Mouse (Mus musculus) erythroblast, embryonic 14.5 days (primary cell): ENCODE measurements around the gene Olfr1371.

ENCODE experiments used
- GATA1 ChIP-seq: IDR thresholded peaks from 2 replicates; pipeline ENCODE4 v1.6.1; 2012; ENCODE audit warnings: low read length, inconsistent platforms, mixed read lengths
- TAL1 ChIP-seq: IDR thresholded peaks from 3 replicates; pipeline ENCODE4 v1.6.1; 2012; ENCODE audit warnings: low read length, inconsistent platforms, mixed read lengths

DNA sequence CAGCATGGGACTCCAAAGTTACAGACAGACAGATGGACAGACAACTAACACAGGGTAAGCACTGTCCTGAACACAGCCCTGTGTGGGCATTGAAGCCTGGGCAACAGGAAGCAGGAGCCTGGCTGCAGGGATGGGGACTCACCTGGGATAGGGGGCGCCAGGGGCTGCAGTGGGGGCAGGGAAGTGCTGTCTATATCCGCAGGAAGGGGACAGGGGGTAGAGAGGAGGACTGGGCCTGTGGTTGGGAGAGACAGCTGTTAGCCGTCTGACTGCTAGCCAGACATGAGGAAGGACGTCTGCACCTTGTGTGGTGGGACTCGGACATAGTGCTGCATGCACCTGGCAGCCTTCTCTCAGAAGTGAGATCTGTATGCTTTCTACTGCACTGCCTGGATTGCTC is 44.9 kb upstream of the Olfr1371 start:
- TF ChIP-seq TAL1 = no peak
- TF ChIP-seq GATA1 = no peak
